Mouse (Mus musculus) forebrain, embryonic 11.5 days (tissue): Measurements from ENCODE around the gene Cmtm5. TPM values are rescaled to one million over a fixed set of nuclear protein-coding genes. Genes with fewer than 3 reads are reported as not detected.

Experiments
- ATAC-seq: fragments of 200-750 bp; cut with Nextera tagmentation; replicated peaks from 2 replicates; pipeline ENCODE4 v1.8.0; 2017; ENCODE audit warnings: moderate TSS enrichment; ENCODE audit not compliant: low FRiP score
- DNase-seq: peaks from one replicate; pipeline ENCODE4 v3.0.0-alpha.2; 2017; ENCODE audit warnings: low spot score
- H3K27ac ChIP-seq: fragments of 300-500 bp; sonication (generic); 2 replicates; pipeline ENCODE4 v1.5.1; 2014; ENCODE audit warnings: low read depth, low read length
- H3K27me3 ChIP-seq: fragments of 300-500 bp; sonication (generic); 2 replicates; pipeline ENCODE4 v1.6.1; 2014; ENCODE audit warnings: mild to moderate bottlenecking, low read length, mixed read lengths; ENCODE audit not compliant: control insufficient read depth, insufficient read depth
- H3K36me3 ChIP-seq: fragments of 300-500 bp; sonication (generic); 2 replicates; pipeline ENCODE4 v1.6.1; 2014; ENCODE audit warnings: mild to moderate bottlenecking, low read length, moderate library complexity, mixed read lengths; ENCODE audit not compliant: control insufficient read depth, insufficient read depth
- H3K4me1 ChIP-seq: fragments of 300-500 bp; sonication (generic); replicated peaks from 2 replicates; pipeline ENCODE4 v1.6.1; 2014; ENCODE audit warnings: low read length, mixed read lengths; ENCODE audit not compliant: control insufficient read depth, insufficient read depth
- H3K4me2 ChIP-seq: fragments of 300-500 bp; sonication (generic); 2 replicates; pipeline ENCODE4 v1.6.1; 2014; ENCODE audit warnings: low read depth, mild to moderate bottlenecking, low read length, moderate library complexity, mixed read lengths; ENCODE audit not compliant: severe bottlenecking
- H3K4me3 ChIP-seq: fragments of 300-500 bp; sonication (generic); 2 replicates; pipeline ENCODE4 v1.5.1; 2014; ENCODE audit warnings: low read depth, low read length
- H3K9ac ChIP-seq: fragments of 300-500 bp; sonication (generic); 2 replicates; pipeline ENCODE4 v1.6.1; 2014; ENCODE audit warnings: low read length
- H3K9me3 ChIP-seq: fragments of 300-500 bp; sonication (generic); 2 replicates; pipeline ENCODE4 v1.6.1; 2016; ENCODE audit warnings: low read length, mixed read lengths; ENCODE audit not compliant: control insufficient read depth
- WGBS: fragments of 180-500 bp; shearing (Covaris S2); extraction: QIAGEN DNeasy Blood & Tissue Kit; methylation state at CpG from one replicate; pipeline ENCODE4 v1.1.7; 2014; 5-methylcytosine and 5-hydroxymethylcytosine counted together
- polyA plus RNA-seq: library from polyadenylated mRNA; unstranded; fragments of >200 nt; fragmentation: Nextera tagmentation; extraction: Ambion mirVana; gene quantifications from 2 replicates; pipeline ENCODE4 v1.2.1, GENCODE M21; 2014

The Cmtm5 gene
- 0.69 TPM in 1 of 2 replicates, not detected in the other for polyA plus RNA-seq

DNA sequence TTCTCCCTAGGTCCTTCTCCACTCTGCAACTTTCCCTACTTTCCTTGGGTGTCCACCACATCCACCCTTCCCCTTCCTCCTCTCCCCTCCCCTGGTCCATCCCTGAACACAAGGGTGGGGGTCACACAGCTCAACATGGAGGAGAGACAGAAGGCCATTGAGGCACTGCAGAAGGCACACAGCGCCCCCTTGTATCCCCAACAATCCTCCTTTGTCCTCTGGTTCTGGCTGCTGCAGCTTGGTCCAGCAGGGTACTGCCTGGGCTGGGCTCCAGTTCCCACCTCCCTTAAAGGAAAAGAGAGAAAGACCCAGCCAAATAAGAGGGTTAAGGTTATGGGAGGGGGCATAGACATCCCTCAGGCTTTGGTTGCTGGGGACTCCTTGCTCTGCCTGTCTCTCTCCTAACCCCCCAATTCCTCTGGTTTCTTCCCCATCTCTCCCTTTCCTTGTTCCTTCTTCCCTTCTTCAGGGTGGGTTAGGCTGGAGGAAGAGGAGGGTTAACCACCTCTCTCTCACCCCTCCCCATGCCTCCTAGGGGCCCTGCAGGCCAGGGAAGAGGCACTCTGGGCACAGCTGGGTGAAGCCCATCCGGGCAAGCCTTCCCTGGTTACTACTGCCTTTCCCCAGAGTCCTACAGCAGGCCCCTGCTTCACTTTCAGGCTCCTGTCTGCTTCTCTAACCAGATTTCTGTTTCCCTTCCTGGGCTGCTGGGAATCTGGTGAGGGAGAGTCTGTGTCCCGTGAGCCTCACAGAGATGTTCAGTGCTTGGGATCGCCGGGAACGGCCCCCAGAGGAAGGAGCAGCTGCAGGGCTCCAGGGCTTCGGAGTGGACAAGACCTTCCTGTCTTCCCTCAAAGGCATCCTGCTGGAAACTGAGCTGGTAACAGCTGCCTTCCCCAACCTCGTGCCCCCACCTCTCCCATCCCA, at the start of gene Cmtm5:
Gene Cmtm5, plus strand, starts transcription at position 358 of the 927 bp plus-strand sequence.
- H3K4me1 ChIP-seq: no peaks in the 10 kb centered on the region
- no peaks in the 10 kb centered on the region for H3K36me3 ChIP-seq
- WGBS: 49% methylated on average over 8 of the region's 8 CpGs
- H3K9ac ChIP-seq: no peak within 1 kb of the TSS; the same call in 1 of the 2 replicates
- no peak within 1 kb of the TSS for H3K4me2 ChIP-seq
- no peaks in the 10 kb centered on the region for H3K9me3 ChIP-seq
- H3K27ac ChIP-seq: no peak within 1 kb of the TSS
- no peak within 1 kb of the TSS for H3K4me3 ChIP-seq
- no peaks in the 10 kb centered on the region for H3K27me3 ChIP-seq
- ATAC-seq (no peak), DNase-seq (no peak)

GRCm38 (mm10) chr14:54892200-54892599, 43.9 kb upstream of the Cmtm5 start, which contains the start of gene Pabpn1:
Gene Pabpn1 (plus strand): TSS chr14:54892500.
- Histone ChIP-seq H3K4me2 (peak within 1 kb of the TSS; percentile 53), H3K27ac (peak within 1 kb of the TSS; percentile 69; the same call in 1 of the 2 replicates), H3K36me3 (peaks cover 7% of the 10 kb centered on the region), H3K27me3 (no peaks in the 10 kb centered on the region), H3K4me3 (peak within 1 kb of the TSS; percentile 99), H3K4me1 (peaks cover 7% of the 10 kb centered on the region), H3K9me3 (no peaks in the 10 kb centered on the region), H3K9ac (peak within 1 kb of the TSS; percentile 52)
- no peak for DNase-seq
- 93% methylated on average over 3 of the region's 3 CpGs for WGBS
- no peak for ATAC-seq

DNA sequence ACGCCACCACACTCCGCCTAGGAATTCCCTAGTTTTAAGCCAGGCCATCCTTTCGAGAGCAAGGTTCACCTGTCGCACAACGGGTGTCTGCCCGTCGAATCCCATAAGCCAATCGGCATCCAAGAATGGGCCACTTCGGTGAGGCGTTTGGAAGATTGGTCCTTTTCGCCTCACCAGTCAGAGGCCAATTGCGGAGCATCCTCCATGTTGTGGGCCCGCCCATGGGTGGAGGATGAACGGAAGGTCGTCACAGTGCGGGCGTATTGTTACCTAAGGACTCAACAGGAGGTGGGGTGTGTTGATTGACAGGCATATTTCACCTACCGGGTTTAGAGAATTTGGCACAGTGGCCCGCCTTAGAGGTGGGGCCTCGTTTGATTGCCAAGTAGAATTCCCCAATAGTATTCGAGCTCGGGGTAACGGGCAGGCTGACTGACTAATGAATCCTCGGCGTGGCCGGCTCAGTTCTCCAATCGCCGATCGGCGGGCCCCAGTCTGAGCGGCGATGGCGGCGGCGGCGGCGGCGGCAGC, 42.3 kb upstream of the Cmtm5 start:
- Histone ChIP-seq H3K4me3 (peak overlapping the region; percentile 99), H3K4me1 (peaks cover 7% of the 10 kb centered on the region), H3K27me3 (no peaks in the 10 kb centered on the region), H3K36me3 (peaks cover 8% of the 10 kb centered on the region), H3K4me2 (peak overlapping the region; percentile 53), H3K9ac (peak overlapping the region; percentile 99), H3K9me3 (no peaks in the 10 kb centered on the region), H3K27ac (peak overlapping the region; percentile 92)
- peak; percentile 98 for ATAC-seq
- WGBS: under 1% methylated on average over 38 of the region's 38 CpGs
- peak; percentile 97 for DNase-seq

- peak; percentile 67 for ATAC-seq
- H3K27me3 ChIP-seq: no peaks in the 10 kb centered on the region
- peak overlapping the region; percentile 99 for H3K4me3 ChIP-seq
- WGBS: under 1% methylated on average over 54 of the region's 54 CpGs
- no peaks in the 10 kb centered on the region for H3K9me3 ChIP-seq
- peaks cover 8% of the 10 kb centered on the region for H3K36me3 ChIP-seq
- H3K4me1 ChIP-seq: peaks cover 7% of the 10 kb centered on the region
- H3K27ac ChIP-seq: peak overlapping the region; percentile 92
- peak overlapping the region; percentile 99 for H3K9ac ChIP-seq
- H3K4me2 ChIP-seq: peak overlapping the region; percentile 79
- DNase-seq: peak; percentile 86
Observed at GRCm38 (mm10) chr14:54894296-54895151, 41.5 kb upstream of the Cmtm5 start.

DNA sequence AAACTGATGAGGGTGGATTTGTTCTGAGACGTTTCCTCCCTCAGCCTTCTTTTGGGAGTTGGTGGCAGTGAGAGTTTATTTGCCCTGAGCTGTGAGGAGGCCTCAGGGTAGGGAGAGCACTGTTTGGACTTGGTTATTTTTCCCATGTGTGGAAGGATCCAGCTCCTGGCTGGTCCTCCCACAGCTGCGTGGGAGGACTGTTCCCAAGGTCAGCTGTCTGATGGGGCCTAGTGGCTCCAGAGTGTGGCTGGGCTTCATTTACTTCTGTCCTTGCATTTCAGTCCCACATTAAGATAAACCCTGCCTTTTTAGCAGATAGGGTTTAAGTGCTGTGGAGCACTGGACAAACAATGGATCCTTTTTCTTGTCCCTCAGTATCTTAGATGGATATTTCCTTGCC, 38.6 kb upstream of the Cmtm5 start:
- no peak overlapping the region for H3K9ac ChIP-seq
- DNase-seq (no peak), ATAC-seq (no peak)
- no peaks in the 10 kb centered on the region for H3K27me3 ChIP-seq
- H3K4me3 ChIP-seq: no peak overlapping the region
- peaks cover 8% of the 10 kb centered on the region for H3K36me3 ChIP-seq
- H3K27ac ChIP-seq: no peak overlapping the region
- peaks cover 7% of the 10 kb centered on the region for H3K4me1 ChIP-seq
- no peak overlapping the region for H3K4me2 ChIP-seq
- no peaks in the 10 kb centered on the region for H3K9me3 ChIP-seq
- WGBS: 65% methylated on average over 2 of the region's 2 CpGs

GRCm38 (mm10) chr14:54900383-54900782, 35.7 kb upstream of the Cmtm5 start:
- H3K27ac ChIP-seq: no peak overlapping the region
- peaks cover 8% of the 10 kb centered on the region for H3K36me3 ChIP-seq
- no peak overlapping the region for H3K4me3 ChIP-seq
- DNase-seq: peak; percentile 72
- peak; percentile 64 for ATAC-seq
- H3K4me2 ChIP-seq: no peak overlapping the region
- H3K9ac ChIP-seq: no peak overlapping the region
- peaks cover 5% of the 10 kb centered on the region for H3K4me1 ChIP-seq
- no peaks in the 10 kb centered on the region for H3K9me3 ChIP-seq
- H3K27me3 ChIP-seq: no peaks in the 10 kb centered on the region
- WGBS: under 1% methylated on average over 3 of the region's 3 CpGs

GRCm38 (mm10) chr14:54903641-54904040, 32.4 kb upstream of the Cmtm5 start:
- Histone ChIP-seq H3K4me3 (no peak overlapping the region), H3K27ac (no peak overlapping the region), H3K27me3 (no peaks in the 10 kb centered on the region), H3K9me3 (no peaks in the 10 kb centered on the region), H3K9ac (no peak overlapping the region), H3K4me2 (no peak overlapping the region), H3K36me3 (peaks cover 3% of the 10 kb centered on the region; the same call in 1 of the 2 replicates), H3K4me1 (no peaks in the 10 kb centered on the region)
- no peak for DNase-seq
- no peak for ATAC-seq
- 94% methylated on average over 4 of the region's 4 CpGs for WGBS

DNA sequence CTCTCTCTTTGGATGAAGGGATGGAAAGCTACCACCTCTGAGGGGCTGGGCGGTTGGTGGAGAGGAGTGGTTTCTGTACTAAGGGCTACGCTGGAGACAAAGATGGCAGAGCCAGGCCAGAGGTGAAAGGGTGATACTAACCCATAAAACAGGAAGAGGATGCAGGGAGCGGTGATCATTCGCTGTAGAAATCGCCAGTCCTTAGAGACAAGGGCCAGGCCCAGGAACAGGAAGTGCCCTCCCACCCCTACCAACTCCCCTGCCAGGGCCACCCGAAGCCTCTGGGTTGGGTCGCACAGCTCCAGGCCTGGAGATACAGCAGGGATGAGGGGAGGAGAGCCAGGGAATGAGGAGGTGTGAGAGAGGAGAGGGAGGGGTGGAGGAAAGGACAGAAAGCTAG, 27.4 kb upstream of the Cmtm5 start:
- no peak overlapping the region for H3K4me2 ChIP-seq
- H3K4me3 ChIP-seq: no peak overlapping the region
- H3K4me1 ChIP-seq: peaks cover 6% of the 10 kb centered on the region
- no peak overlapping the region for H3K27ac ChIP-seq
- H3K36me3 ChIP-seq: peaks cover 3% of the 10 kb centered on the region; the same call in 1 of the 2 replicates
- no peaks in the 10 kb centered on the region for H3K9me3 ChIP-seq
- no peak overlapping the region for H3K9ac ChIP-seq
- no peaks in the 10 kb centered on the region for H3K27me3 ChIP-seq
- DNase-seq (no peak), ATAC-seq (no peak)
- WGBS: 77% methylated on average over 7 of the region's 7 CpGs
